Mouse (Mus musculus): ENCODE results near the gene Tsg101. TPM values are rescaled to one million over a fixed set of nuclear protein-coding genes. Genes with fewer than 3 reads are reported as not detected.

Gene Tsg101
- polyA plus RNA-seq, 1 experiment = 352 TPM

- no peaks in the 10 kb centered on the region for H3K4me1 ChIP-seq (ENCODE audit: control insufficient read depth, insufficient read depth, low read length)
- H3K4me3 ChIP-seq (ENCODE audit: insufficient read depth, low read depth, low read length) = no peak overlapping the region
- no peak overlapping the region for H3K27ac ChIP-seq (ENCODE audit: insufficient read depth, low read depth, low read length)
- TF ChIP-seq POLR2A (IDR thresholded peaks at IDR 0.05; ENCODE audit: insufficient read depth, low read depth, low read length) (no peak), CTCF (IDR thresholded peaks at IDR 0.05; ENCODE audit: insufficient read depth, low read depth, low read length) (no peak)
- 83% methylated on average over 8 of the region's 8 CpGs for WGBS
Observed at GRCm38 (mm10) chr7:46934788-46935187, 15.0 kb upstream of the Tsg101 start.

- no peaks in the 10 kb centered on the region for H3K4me1 ChIP-seq (ENCODE audit: control insufficient read depth, insufficient read depth, low read length)
- no peak overlapping the region for H3K27ac ChIP-seq (ENCODE audit: insufficient read depth, low read depth, low read length)
- WGBS = 82% methylated on average over 3 of the region's 3 CpGs
- TF ChIP-seq POLR2A (IDR thresholded peaks at IDR 0.05; ENCODE audit: insufficient read depth, low read depth, low read length) (no peak), CTCF (IDR thresholded peaks at IDR 0.05; ENCODE audit: insufficient read depth, low read depth, low read length) (no peak)
- H3K4me3 ChIP-seq (ENCODE audit: insufficient read depth, low read depth, low read length) = no peak overlapping the region
Observed at GRCm38 (mm10) chr7:46931370-46931769, 11.6 kb upstream of the Tsg101 start.

- Histone ChIP-seq H3K4me1 (ENCODE audit: control insufficient read depth, insufficient read depth, low read length) (no peaks in the 10 kb centered on the region), H3K27ac (ENCODE audit: insufficient read depth, low read depth, low read length) (no peak overlapping the region), H3K4me3 (ENCODE audit: insufficient read depth, low read depth, low read length) (no peak overlapping the region)
- 91% methylated on average over 5 of the region's 5 CpGs for WGBS
- TF ChIP-seq POLR2A (IDR thresholded peaks at IDR 0.05; ENCODE audit: insufficient read depth, low read depth, low read length) = no peak
- TF ChIP-seq CTCF (IDR thresholded peaks at IDR 0.05; ENCODE audit: insufficient read depth, low read depth, low read length) = no peak
Observed at GRCm38 (mm10) chr7:46928291-46928690, 8.5 kb upstream of the Tsg101 start.

- H3K27ac ChIP-seq (ENCODE audit: insufficient read depth, low read depth, low read length) = no peak overlapping the region
- no peak for TF ChIP-seq CTCF (IDR thresholded peaks at IDR 0.05; ENCODE audit: insufficient read depth, low read depth, low read length)
- no peak for TF ChIP-seq POLR2A (IDR thresholded peaks at IDR 0.05; ENCODE audit: insufficient read depth, low read depth, low read length)
- 83% methylated on average over 4 of the region's 4 CpGs for WGBS
- no peak overlapping the region for H3K4me3 ChIP-seq (ENCODE audit: insufficient read depth, low read depth, low read length)
- no peaks in the 10 kb centered on the region for H3K4me1 ChIP-seq (ENCODE audit: control insufficient read depth, insufficient read depth, low read length)
Observed at GRCm38 (mm10) chr7:46922075-46922474, 2.3 kb upstream of the Tsg101 start.

- WGBS = 15% methylated on average over 13 of the region's 13 CpGs
- H3K27ac ChIP-seq (ENCODE audit: insufficient read depth, low read depth, low read length) = no peak overlapping the region
- H3K4me3 ChIP-seq (ENCODE audit: insufficient read depth, low read depth, low read length) = peak overlapping the region; percentile 94; the same call in 1 of the 2 replicates
- no peaks in the 10 kb centered on the region for H3K4me1 ChIP-seq (ENCODE audit: control insufficient read depth, insufficient read depth, low read length)
- no peak for TF ChIP-seq CTCF (IDR thresholded peaks at IDR 0.05; ENCODE audit: insufficient read depth, low read depth, low read length)
- no peak for TF ChIP-seq POLR2A (IDR thresholded peaks at IDR 0.05; ENCODE audit: insufficient read depth, low read depth, low read length)
Observed at GRCm38 (mm10) chr7:46918678-46919371, 944 bp downstream of the Tsg101 start.

GRCm38 (mm10) chr7:46916376-46916775 lies 3.4 kb downstream of the Tsg101 start:
- 89% methylated on average over 3 of the region's 3 CpGs for WGBS
- H3K4me1 ChIP-seq (ENCODE audit: control insufficient read depth, insufficient read depth, low read length) = no peaks in the 10 kb centered on the region
- TF ChIP-seq POLR2A (IDR thresholded peaks at IDR 0.05; ENCODE audit: insufficient read depth, low read depth, low read length) = no peak
- no peak for TF ChIP-seq CTCF (IDR thresholded peaks at IDR 0.05; ENCODE audit: insufficient read depth, low read depth, low read length)
- H3K27ac ChIP-seq (ENCODE audit: insufficient read depth, low read depth, low read length) = no peak overlapping the region
- no peak overlapping the region for H3K4me3 ChIP-seq (ENCODE audit: insufficient read depth, low read depth, low read length)

GRCm38 (mm10) chr7:46911250-46911649 lies 8.5 kb downstream of the Tsg101 start:
- no peak overlapping the region for H3K27ac ChIP-seq (ENCODE audit: insufficient read depth, low read depth, low read length)
- WGBS = 93% methylated on average over 3 of the region's 3 CpGs
- H3K4me1 ChIP-seq (ENCODE audit: control insufficient read depth, insufficient read depth, low read length) = no peaks in the 10 kb centered on the region
- no peak overlapping the region for H3K4me3 ChIP-seq (ENCODE audit: insufficient read depth, low read depth, low read length)
- TF ChIP-seq POLR2A (IDR thresholded peaks at IDR 0.05; ENCODE audit: insufficient read depth, low read depth, low read length) = no peak
- TF ChIP-seq CTCF (IDR thresholded peaks at IDR 0.05; ENCODE audit: insufficient read depth, low read depth, low read length) = no peak

GRCm38 (mm10) chr7:46899343-46899742 lies 20.4 kb downstream of the Tsg101 start:
- TF ChIP-seq CTCF (IDR thresholded peaks at IDR 0.05; ENCODE audit: insufficient read depth, low read depth, low read length) = no peak
- no peak for TF ChIP-seq POLR2A (IDR thresholded peaks at IDR 0.05; ENCODE audit: insufficient read depth, low read depth, low read length)
- H3K4me3 ChIP-seq (ENCODE audit: insufficient read depth, low read depth, low read length) = no peak overlapping the region
- H3K4me1 ChIP-seq (ENCODE audit: control insufficient read depth, insufficient read depth, low read length) = no peaks in the 10 kb centered on the region
- H3K27ac ChIP-seq (ENCODE audit: insufficient read depth, low read depth, low read length) = no peak overlapping the region
- WGBS = 93% methylated on average over 3 of the region's 3 CpGs

GRCm38 (mm10) chr7:46895511-46895910 lies 24.3 kb downstream of the Tsg101 start:
- Histone ChIP-seq H3K27ac (ENCODE audit: insufficient read depth, low read depth, low read length) (no peak overlapping the region), H3K4me3 (ENCODE audit: insufficient read depth, low read depth, low read length) (no peak overlapping the region), H3K4me1 (ENCODE audit: control insufficient read depth, insufficient read depth, low read length) (no peaks in the 10 kb centered on the region)
- 95% methylated on average over 3 of the region's 3 CpGs for WGBS
- TF ChIP-seq CTCF (IDR thresholded peaks at IDR 0.05; ENCODE audit: insufficient read depth, low read depth, low read length) (no peak), POLR2A (IDR thresholded peaks at IDR 0.05; ENCODE audit: insufficient read depth, low read depth, low read length) (no peak)

Data from olfactory bulb, adult 2 months (tissue).